Mouse (Mus musculus): ENCODE measurements around the gene Capn11.

Capn11 gene

GRCm38 (mm10) chr17:45682843-45683242, 23.7 kb upstream of the Capn11 start:
- DNase-seq (ENCODE audit: low spot score in 2 of 2): no peak

GRCm38 (mm10) chr17:45681588-45681987, 22.5 kb upstream of the Capn11 start:
- DNase-seq (ENCODE audit: low spot score in 2 of 2): peak in 1 of 2 experiments; percentile 32

GRCm38 (mm10) chr17:45680391-45680980, 21.4 kb upstream of the Capn11 start:
- DNase-seq (ENCODE audit: low spot score in 2 of 2): no peak

GRCm38 (mm10) chr17:45678106-45678505, 19.0 kb upstream of the Capn11 start:
- DNase-seq (ENCODE audit: low spot score in 2 of 2): peak; percentile 57 to 71

GRCm38 (mm10) chr17:45672598-45672997, 13.5 kb upstream of the Capn11 start:
- no peak for DNase-seq (ENCODE audit: low spot score in 2 of 2)

- DNase-seq (ENCODE audit: low spot score in 2 of 2): no peak
Measured at GRCm38 (mm10) chr17:45671821-45672220, 12.7 kb upstream of the Capn11 start.

GRCm38 (mm10) chr17:45667986-45668385, 8.9 kb upstream of the Capn11 start:
- no peak for DNase-seq (ENCODE audit: low spot score in 2 of 2)

GRCm38 (mm10) chr17:45667481-45667880, 8.4 kb upstream of the Capn11 start:
- no peak for DNase-seq (ENCODE audit: low spot score in 2 of 2)

- no peak for DNase-seq (ENCODE audit: low spot score in 2 of 2)
Measured at GRCm38 (mm10) chr17:45666091-45666490, 7.0 kb upstream of the Capn11 start.

- DNase-seq (ENCODE audit: low spot score in 2 of 2): no peak
Measured at GRCm38 (mm10) chr17:45664608-45665007, 5.5 kb upstream of the Capn11 start.

GRCm38 (mm10) chr17:45663106-45663919, 4.2 kb upstream of the Capn11 start:
- peak; percentile 58 to 77 for DNase-seq (ENCODE audit: low spot score in 2 of 2)

GRCm38 (mm10) chr17:45655820-45656219, 3.3 kb downstream of the Capn11 start:
- no peak for DNase-seq (ENCODE audit: low spot score in 2 of 2)

- no peak for DNase-seq (ENCODE audit: low spot score in 2 of 2)
Measured at GRCm38 (mm10) chr17:45653233-45653632, 5.9 kb downstream of the Capn11 start.

GRCm38 (mm10) chr17:45644185-45644584, 14.9 kb downstream of the Capn11 start:
- no peak for DNase-seq (ENCODE audit: low spot score in 2 of 2)

GRCm38 (mm10) chr17:45642701-45643100, 16.4 kb downstream of the Capn11 start:
- peak; percentile 43 to 71 for DNase-seq (ENCODE audit: low spot score in 2 of 2)

GRCm38 (mm10) chr17:45641981-45642380, 17.1 kb downstream of the Capn11 start:
- no peak for DNase-seq (ENCODE audit: low spot score in 2 of 2)

- DNase-seq (ENCODE audit: low spot score in 2 of 2): no peak
Measured at GRCm38 (mm10) chr17:45638596-45639295, 20.4 kb downstream of the Capn11 start.

- no peak for DNase-seq (ENCODE audit: low spot score in 2 of 2)
Measured at GRCm38 (mm10) chr17:45634033-45634432, 25.1 kb downstream of the Capn11 start.

GRCm38 (mm10) chr17:45631940-45632339, 27.2 kb downstream of the Capn11 start:
- DNase-seq (ENCODE audit: low spot score in 2 of 2): peak in 1 of 2 experiments; percentile 58

- DNase-seq (ENCODE audit: low spot score in 2 of 2): no peak
Measured at GRCm38 (mm10) chr17:45630992-45631391, 28.1 kb downstream of the Capn11 start.

GRCm38 (mm10) chr17:45629861-45630694, 29.0 kb downstream of the Capn11 start:
- peak in 1 of 2 experiments; percentile 68 for DNase-seq (ENCODE audit: low spot score in 2 of 2)

Data from natural killer cell, adult 2 months (primary cell).